Mouse (Mus musculus) layer of hippocampus, adult 8-10 months (tissue): ENCODE data around the gene Cyp46a1. TPM values are rescaled to one million over a fixed set of nuclear protein-coding genes. Genes with fewer than 3 reads are reported as not detected.

Experiments used
- DNase-seq, 2 experiments: peaks; one replicate each; pipeline ENCODE4 v3.0.0; 2022; ENCODE audit warnings: low spot score in 2 of 2
- total RNA-seq, 4 experiments: library from RNA; stranded (reverse); gene quantifications; 2 replicates each; pipeline ENCODE4 v1.2.4; 2022

The Cyp46a1 gene
- 100 to 1,000 TPM; 162 to 181 (median 170) TPM for total RNA-seq

DNA sequence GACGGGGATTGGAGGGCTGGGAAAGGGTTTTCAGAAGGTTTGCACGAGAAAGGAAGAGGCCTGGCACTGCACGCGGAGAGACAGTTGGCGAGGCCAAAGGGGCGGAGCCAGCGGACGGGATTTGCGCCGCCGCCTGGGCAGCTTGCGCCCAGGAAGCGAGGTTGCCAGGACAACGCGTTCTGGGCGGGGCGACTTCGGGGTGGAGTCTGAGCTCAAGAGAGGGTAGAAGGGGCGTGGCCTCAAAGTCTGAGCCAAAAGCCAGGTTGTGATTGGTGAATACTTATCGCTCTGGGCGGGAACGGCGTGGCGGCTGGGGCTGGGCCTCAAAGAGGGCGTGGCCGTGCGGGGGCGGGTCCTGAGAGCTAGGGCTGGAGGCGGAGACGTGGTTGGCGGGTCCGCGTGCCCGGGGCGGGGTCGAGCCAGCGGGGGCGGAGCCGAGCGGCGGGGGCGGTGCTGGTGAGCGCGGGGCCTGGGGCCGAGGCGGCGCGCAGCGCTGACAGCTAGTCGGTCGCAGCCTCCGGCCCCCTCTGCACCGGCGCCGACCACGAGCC is at the start of gene Cyp46a1:
Gene Cyp46a1 (plus strand): TSS at position 487 of the 551 bp plus-strand sequence.
- DNase-seq: peak; percentile 100

DNA sequence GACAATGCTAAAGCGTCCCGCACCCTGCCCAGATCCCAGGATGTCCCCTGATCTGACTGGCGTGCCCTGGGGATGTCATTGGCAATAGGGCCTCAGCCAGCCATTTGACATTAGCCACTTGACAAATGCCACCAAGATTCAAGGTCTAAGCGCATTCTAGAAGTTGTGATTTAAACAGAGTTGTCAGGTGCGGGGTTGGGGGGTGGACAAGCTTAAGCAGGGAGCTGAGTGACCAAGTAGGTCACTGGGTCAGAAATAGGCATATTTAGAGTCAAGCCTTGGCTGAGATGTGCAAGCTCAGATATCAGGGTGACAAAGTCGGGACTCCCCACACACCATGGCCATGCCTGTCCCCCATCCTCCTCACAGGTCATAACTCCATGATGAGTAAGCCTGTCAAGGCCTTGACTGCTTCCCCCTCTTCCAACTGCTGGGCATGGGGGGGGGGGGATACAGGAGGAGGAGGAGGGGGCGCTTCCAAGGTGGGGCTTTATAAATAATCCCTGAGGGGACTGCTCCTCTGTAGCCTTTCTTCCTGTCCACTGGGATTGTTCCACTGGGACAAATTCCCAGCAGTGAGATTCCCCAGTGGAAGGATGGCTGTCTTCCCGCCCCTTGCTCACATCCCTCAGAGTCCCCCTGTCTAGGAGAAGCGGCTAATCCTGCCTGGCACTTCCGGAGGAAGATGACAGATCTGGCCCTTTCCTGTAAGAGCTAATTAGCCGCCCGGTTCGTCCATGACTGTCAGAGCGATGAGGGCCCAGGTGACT is 49.5 kb upstream of the Cyp46a1 start:
- DNase-seq: no peak

DNA sequence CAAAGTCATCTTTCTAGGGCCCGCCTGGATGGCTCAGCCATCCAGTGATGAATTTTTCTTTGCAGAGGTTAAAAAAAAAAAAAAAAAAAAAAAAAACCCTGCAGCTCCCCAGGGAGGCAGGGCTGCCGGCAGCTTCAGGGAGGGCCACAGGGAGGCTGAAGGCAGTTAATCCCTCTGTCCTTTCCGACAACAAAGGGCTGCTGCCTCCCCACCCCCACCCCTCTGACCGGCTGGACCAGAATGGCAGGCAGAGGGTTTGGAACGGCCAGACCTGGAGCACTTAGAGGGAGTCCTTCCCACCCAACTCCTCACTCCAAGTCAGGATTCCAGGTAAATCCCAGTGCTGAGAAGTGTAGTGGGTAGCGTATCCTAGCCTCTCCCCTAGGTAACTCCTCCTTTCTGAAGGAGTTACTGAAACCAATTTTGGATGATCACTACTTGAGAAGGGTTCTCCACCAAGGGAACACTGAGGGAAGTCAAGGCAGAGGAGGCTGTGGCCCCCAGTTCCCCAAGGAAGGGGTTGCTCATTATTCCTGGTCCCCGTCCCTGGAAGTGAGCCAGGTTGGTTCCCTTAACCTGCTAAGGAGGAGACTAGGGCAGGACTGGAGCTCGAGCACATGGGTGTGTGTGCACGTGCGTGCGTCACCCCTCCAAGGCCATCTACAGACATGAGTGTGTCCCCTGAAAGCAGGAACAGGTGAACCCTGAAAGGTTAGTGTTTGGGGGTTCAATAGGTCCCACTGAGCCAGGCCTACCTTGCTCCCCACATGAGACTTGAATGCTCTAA is 48.8 kb upstream of the Cyp46a1 start:
- DNase-seq: no peak

DNA sequence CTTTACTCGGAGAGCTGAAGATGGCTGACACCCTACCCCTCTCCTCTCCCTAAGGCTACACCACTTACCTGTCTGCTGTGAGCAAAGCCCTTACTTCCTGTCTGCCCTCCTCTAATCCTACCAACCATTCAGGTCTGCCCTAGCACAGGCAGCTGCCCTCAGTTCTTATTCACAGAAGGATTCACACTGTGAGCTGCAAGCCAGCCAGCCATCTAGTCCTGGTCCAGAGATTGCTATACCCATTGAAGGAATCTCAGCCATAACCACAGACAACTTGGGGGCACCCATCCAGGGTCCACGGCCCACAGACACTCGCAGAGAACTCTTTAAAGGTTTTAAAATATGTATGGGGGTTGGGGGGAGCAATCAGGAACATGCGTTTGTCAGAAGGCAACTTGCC is 47.8 kb upstream of the Cyp46a1 start:
- DNase-seq: no peak

DNA sequence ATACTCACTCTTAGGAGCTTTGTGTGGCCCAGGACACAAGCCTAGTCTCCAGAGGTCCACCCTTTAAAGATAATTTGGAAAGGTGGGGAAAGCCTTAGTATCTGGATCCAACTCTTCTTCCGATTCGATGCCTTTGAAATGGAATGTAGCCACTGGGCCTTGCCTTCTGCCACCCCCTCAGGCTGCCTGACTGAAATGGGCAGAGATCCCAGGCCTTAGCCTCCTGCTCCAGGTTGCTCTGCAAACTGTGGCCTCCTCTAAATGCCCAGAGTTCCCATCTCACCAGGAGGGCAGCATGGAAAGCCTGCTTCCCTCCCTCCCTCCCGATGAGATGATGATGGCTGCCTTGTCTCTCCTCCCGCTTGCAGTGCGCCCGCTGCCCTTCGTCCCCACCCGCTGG is 47.2 kb upstream of the Cyp46a1 start:
- no peak for DNase-seq

DNA sequence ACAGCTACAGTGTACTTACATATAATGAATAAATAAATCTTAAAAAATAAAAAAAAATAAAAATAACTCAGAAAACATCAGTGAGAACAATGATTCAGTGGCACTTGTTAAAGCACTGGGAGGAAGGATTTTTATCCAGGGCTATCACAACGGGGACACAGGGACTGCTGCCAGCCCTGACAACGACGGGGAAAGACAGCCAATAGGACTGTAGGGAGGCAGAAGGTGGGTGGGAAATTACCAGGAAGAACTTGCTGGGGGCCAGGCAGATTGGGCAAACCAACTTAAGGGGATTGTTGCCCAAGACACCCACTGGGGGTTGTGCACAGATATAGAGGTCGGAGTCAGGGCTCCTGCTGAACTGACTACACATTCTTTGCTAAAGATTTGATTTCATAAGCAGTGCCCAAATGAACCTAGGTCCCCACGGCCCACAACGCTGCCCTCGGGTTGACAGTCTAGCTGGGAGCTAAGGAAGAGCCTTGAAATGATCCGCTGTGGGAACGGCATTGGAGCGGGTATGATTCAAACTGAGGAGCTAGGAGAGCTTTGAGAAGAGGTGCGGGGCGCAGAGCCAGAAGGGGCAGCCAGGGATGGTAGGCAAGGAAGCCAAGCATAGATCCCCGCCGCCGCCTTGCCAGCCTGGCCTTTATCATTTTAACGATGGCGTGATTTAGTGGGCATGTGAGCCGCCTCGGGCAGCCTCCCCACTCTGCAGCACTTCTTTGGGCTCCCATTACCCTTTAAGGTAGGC is 45.9 kb upstream of the Cyp46a1 start:
- no peak for DNase-seq

DNA sequence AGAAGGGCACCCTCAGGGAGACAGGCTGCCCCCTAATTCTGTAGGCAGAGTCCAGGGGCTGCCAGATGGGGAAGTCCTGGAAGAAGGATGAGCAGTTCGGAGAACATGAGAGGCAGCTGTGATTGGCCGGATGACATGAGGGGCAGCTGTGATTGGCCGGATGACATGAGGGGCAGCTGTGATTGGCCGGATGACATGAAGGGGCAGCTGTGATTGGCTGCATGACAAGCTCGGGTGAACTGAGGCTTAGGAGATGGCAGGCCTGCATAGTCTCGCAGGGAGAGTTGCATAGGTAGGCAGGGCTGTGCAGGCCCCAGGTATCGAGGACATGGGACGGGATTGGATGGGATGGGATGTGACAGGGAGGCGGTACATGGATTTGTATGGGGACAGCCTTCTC is 41.8 kb upstream of the Cyp46a1 start:
- DNase-seq: no peak

DNA sequence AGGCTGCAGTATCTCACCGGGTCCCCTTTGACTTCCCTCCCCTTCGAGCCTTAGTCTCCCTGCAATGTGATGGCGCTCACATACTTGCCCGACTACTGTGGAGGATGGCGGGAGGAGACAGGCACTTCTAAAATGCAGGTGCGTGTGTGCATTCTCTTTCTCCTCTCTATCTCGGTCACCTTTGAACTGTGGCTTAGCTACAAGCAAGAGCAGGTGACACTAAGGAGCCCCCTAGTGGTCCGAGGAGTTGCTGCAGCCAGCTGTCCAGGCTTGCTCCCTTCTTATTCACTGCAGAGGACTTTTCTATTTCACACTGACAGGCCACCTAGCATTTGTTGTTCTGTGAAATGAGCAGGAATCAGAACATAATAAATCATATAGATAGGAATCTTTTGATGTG is 41.2 kb upstream of the Cyp46a1 start:
- DNase-seq: peak; percentile 49 to 70

DNA sequence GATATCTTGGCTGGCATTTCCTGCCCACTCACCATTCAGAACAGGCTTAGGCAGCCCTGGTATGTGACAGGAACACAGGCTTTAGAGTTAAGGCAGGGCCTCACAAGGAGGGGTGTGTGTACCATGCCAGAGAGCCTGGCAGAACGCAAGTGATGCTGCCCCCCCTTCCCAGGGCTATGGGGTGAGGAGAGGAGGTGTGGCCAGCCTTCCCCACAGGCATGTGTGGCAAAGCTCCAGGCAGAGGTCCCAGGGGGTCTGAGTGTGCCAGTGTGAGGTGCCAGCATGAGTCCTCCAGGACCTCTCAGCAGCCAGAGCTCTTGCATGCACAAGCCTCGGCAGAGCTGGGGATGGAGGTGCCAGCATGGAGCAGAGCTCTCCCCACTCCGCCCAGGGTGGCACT is 39.6 kb upstream of the Cyp46a1 start:
- DNase-seq: no peak

DNA sequence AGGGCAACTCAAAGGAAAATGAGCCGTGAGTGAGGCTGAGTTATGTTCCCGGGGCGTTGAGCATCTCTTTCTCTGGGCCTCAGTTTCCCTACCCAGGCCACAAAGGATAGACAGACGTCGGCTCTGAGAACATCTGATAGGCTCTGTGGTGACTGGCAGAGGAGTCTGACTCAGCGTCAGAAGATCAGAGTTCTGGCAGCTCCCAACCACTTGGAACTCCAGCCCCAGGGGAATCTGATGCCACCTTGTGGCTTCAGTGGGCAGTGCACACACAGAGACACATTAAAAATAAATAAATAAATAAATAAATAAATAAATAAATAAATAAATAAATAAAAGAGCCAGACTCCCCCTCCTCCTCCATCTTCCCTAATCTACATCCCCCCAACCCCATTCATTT is 37.1 kb upstream of the Cyp46a1 start:
- DNase-seq: no peak

DNA sequence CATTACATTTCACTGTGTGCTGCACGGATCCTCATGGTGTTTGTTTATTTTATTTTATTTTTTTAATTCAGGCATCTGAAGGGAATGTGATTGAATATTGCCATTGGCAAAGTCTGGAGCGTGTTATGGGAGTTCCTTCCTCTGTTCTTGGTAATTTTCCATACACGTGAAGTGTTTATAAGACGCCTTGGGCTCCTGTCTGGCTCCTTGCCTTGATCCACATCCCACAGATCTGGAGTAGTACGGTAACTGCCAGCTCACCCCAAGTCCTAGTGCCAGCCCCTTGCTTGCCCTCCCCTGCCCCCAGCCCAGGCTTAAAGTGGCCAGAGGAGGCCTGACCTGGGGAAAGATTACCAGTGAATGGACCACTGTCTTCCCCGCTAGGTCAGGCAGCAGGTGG is 33.2 kb upstream of the Cyp46a1 start:
- no peak for DNase-seq

DNA sequence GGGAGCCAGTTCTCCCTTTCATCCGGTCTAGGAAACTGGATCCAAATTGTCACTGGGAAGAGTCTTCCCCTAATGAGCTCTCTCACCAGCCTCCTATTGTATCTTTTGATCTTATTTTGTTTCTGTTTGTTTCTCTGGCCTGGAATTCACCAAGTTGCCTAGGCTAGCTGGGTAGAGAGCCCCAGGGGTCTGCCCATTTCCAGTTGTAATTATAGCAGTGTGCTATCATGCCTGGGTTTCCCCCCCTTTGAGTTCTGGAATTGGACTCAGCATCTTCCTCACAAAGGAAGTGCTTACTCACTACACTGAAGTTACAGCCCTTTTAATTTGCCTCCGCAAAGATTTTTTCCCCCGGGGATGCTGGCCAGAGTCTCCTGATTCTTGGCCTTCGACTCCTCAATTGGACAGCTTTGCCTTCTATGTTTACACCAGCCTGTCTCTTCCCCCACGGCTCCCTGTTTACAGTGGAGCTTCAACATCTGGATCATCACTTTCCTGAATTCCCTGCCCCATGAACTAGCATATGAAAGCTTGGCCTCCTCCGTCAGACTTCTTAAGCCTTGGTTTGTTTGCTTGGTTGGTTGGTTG is 30.3 kb upstream of the Cyp46a1 start:
- no peak for DNase-seq

DNA sequence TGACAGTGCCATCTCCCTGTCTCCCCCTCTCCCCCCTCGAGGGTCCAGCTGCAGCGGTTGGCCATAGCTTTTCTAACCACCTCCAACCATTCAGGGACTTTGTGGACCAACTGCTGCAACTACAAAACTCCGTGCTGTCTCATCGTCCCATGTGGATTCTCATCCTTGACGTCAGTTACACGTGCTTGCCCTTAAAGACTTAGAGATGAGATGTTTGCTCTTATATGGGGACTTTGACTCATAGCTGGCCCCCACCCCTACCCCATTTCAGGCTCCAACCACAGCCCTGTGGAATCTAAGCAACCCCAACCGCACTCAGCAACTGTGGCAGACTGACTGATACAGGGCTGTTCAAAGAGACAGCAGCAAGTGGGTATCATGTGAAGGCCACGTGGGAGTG is 29.0 kb upstream of the Cyp46a1 start:
- DNase-seq: no peak

DNA sequence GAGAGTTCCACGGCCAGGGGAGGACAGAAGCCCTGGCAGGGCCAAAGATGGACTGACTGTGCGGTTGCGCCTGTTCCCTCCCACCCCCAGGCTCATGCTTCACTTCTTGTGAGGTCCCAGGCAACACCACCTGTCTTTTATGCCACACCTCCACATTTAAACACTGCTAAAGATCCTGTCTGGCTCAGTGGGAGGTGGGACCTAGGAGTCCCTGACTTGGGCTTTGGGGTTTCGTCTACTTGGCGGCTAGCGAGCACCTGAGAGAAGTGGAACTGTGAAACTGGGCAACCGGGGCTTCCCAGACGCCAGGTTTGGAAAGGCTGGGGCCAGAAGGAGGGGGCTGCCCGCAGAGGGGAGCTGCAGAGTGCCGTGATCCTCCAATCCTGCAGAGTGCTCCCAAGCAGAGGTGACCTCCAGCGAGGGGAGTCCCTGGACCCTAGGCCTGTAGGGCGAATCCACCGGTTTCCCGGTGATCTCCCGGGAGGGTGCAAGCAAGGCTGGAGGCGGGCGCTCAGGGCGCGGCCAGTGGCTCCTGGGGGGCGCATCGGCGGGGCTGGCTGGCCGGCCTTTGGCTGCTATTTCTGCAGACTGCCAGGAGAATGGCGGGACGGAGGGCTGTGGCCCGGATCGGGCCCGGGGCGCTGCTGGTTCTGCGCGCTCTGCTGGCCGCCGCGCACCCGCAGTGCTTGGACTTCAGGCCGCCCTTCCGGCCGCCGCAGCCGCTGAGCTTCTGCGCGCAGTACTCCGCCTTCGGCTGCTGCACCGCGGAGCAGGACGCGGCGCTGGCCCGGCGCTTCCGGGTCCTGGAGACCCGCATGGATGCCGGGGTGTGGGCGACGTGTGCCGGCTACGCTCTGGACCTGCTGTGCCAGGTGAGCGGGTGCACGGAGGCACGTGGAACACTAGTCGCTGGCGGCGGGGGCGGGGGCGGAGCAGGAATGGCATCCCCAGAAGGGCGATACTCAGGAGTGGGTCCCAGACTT is 28.1 kb upstream of the Cyp46a1 start, which contains the start of gene Hhipl1:
Gene Hhipl1 (plus strand): TSS at position 459 of the 983 bp plus-strand sequence.
- no peak for DNase-seq

DNA sequence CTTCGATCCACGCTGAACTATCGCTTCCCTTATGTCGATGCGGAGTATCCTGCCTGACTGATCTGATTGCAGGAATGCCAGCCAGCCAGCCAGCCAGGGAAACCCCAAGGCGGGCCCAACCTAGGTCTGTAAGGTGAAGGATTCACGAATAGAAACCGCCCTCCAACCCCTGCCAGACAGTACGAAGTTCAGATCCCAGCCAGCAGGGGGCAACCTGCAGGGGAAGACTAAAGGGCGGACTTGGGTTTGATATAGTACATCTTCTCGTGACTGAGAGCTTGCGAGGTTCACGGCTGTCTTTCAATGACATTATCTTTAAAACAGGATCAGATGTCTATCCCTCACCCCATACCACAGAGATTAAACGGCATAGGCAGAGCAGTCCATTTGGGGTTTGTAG is 26.6 kb upstream of the Cyp46a1 start:
- no peak for DNase-seq

DNA sequence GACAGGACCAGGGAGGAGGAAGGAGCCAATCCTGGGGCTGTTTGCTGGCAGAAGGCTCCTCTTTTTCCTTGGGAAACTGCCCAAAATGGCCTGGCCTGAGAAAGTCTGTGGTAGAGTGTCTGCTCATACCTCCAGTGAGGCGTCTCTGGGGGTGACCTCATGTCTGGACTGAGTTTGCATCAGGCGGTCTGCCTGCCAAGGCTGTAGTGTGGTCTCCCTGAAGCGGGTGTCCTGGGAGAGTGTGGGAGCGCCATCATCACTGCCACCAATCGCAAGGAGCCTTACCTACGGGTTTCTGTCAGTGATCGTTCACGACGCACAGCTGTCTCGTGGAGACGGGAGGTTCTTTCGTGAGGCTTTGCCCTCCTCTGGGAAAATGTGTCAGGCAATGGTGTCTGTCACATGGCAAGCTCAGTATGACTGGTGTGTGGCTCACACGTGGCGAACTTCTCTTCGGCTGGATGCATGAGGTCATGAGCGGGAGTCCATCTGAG is 25.8 kb upstream of the Cyp46a1 start:
- DNase-seq: no peak

DNA sequence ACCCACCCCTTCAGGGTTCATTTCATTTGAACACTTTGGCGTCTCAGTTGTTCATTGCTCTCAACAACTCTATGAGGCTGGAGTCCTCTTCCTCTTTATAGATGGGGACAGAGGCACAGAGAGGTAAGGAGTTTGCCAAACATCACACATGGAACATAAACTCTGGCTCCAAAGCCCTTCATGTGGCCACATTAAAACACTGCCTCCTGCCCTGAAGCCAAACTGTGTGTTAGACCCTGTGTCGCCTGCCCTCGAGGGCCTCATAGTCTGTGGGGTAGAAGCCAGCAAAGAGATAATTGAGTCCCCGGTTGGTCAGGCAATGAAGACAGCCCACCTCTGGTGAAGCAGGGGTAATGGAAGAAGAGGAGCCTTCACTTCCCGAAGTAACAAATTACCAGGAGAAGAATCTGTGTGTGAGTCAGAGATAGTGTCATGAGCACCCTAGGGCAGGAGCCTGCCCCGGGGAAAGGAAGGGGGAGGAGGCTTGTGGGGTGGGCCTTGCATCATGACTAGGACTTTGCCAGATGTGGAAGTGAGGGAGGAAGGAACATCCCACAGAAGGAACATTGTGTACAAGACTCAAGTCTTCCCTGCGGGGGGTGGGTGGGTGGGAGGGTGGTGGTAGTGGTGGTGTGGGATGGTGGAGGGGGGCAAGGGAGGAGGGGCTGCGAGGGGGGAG is 24.9 kb upstream of the Cyp46a1 start:
- DNase-seq: no peak

DNA sequence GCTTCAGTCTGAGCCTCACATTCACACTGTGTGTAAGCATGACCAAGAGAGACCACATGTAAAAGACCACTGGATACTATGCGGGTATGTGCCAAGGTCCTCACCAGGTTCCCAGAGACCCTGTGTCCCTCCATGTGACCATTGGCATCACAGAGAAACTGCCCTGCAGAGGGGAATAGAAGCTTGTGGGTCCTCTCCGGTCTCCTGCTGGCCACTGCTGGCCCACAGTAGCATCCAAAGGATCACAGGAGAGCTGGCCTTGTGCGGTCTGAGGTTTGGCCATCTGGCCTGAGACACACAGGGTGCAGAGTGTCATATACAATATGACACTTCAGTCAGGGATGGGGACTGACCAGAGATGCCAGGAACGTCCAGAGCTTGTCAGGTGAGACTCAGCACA is 24.1 kb upstream of the Cyp46a1 start:
- DNase-seq: no peak

DNA sequence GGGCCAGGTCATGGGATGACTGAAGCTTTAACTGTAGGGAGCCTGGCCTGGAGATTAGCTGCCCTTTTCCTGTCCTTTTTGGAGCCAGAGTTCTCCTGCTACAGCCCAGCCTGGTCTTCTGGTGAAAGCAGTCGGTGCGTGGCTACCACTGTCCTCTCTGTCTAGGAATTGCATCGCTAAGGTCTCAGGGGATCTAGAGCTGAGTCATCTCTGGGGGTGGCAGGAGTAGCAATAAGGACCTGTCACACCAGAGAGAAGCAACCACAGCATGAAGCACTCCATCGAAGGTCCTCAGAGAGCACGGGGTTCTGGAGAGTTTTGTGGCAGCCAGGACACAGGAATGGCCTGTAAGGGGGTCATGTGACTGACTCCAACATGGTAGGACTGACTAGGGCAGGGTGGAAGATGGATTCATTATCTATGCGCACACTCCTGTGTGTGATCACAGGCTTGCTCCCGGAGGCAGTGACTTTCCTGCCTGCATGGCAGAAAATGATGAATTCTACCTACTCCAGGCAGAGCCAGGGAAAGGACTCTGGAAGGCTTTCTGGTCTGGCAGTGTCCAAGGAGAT is 23.6 kb upstream of the Cyp46a1 start:
- DNase-seq: no peak
